Mouse (Mus musculus): ENCODE data around the gene Zfp276.

- TF ChIP-seq CTCF (IDR thresholded peaks at IDR 0.05; ENCODE audit: low read depth, low read length) (no peak), GATA1 (IDR thresholded peaks at IDR 0.05; ENCODE audit: borderline replicate concordance, low read length) (no peak), POLR2AphosphoS5 (IDR thresholded peaks at IDR 0.05; ENCODE audit: insufficient replicate concordance, low read depth, low read length) (no peak), TAL1 (conservative IDR thresholded peaks at IDR 0.05; ENCODE audit: low read depth, low read length) (no peak), GATA2 (IDR thresholded peaks at IDR 0.05; ENCODE audit: borderline replicate concordance, low read depth, low read length) (no peak)
Observed at GRCm38 (mm10) chr8:123232553-123232952, 21.4 kb upstream of the Zfp276 start.
